Mouse (Mus musculus) brain, embryonic 18.5 days (tissue): ENCODE measurements around the gene Ick.

ENCODE experiments used
- DNase-seq: peaks from one replicate; pipeline ENCODE4 v3.0.0-alpha.2; 2012; ENCODE audit warnings: low read depth, low spot score

The Ick gene

DNA sequence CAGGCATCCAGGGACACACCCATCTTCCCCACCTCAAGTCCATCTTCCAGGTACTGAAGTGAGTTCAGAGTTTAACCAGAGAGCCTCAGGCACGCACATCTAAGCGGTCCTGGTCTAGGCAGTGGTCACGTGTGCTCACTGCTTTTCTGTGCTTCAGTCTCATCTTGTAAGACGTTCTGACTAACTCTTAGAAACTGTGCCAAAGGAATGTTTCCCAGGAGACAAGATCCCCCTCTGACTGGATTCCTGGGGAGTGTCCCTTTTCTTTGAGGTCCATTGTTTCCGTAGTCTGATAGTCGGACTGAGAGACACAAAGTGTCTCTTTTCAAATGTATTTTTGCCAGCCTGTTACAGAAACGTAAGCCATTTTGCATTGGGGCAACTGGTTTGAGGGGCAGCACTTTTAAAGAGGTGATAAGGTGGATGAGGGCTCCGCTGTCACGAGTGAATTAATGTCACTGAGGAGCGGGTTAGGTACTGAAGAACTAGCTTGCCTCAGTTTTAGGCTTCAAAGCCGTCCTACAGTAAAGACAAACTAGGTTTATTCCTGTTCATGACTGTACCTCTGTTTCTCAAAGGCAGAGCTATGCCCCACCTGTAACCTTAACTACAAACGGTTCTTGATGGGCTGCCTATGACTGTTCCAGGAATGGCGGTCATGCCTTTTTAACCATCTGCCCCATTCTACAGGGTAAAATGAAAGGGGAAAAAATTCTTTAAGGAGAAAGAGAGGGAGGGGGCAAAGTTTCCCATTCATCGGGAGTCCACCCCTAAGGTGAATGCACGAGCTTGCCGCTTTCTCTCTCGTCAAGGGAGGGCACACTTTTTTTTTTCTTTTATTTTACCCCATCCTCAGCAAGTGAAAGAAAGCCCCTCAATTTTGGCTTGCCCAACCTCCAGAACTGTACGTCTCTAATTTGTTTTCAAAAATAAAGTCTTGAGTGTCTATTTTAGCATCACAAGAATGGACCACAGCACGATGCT, 82.0 kb downstream of the Ick start:
- no peak for DNase-seq

DNA sequence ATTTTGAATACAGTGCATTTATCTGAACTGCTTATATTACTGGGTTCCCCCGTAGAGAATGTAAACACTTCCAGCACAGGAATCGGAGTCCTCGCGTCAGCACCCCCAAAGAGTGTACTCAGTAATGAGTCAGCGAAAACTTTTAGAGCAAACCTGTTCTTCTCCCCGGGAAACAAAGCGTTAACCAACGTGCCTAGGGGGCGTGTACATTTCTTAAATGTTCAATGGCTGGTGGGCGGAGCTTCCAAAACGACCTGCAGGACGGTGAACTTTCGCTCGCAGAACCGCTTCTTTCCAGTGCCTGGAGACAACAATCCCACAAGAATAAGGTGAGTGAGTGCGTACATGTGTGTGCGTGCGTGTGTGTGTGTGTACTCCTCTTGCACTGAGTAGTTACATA, 82.7 kb downstream of the Ick start:
- DNase-seq: peak; percentile 14

DNA sequence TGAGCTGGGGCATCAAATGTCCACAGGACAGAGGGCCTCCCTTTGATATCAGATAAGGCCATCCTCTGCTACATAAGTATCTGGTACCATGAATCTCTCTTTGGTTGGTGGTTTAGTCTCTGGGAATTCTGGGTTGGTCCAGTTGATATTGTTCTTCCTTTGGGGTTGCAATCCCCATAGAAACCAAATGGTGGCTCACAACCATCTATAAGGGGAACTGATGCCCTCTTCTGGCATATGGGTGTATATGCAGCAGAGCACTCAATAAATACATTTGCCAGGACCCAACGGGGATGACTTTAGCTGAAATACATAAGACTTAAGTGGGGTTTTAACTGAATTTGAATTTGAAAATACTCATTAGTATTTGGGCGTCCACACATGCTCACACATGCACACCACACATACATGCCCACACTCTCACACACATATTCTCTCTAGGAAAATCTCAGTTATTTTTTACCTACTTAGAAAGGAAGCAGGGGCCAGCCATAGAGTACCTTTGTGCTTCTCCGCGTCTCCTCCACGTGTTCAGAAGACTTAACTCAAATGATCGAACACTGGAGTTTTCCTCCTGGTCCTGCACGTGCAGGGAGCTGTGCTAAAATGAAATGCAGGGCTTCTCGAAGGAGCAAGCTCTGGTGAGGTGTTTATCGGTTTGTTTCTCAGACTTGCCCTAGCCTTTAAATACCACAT, 85.1 kb downstream of the Ick start:
- no peak for DNase-seq

DNA sequence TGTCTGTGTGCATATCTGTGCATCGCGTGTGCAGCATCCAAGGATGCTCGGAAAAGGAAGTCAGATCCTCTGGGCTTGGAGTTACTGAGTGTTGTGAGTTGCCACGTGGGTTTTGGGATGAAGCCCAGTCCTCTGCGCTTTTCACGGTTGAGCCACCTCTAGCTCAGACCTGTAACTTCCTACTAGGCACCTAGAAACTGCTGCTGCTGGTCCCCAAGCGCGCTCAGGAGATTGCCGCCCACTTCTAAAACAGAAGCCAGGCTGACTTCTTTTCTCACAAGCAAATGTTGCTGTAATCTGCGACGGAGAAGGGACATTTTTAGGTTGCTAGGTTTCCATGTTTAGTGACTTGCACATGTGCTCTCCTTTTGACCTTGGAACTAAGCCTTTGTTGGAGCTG, 86.0 kb downstream of the Ick start:
- DNase-seq: no peak

DNA sequence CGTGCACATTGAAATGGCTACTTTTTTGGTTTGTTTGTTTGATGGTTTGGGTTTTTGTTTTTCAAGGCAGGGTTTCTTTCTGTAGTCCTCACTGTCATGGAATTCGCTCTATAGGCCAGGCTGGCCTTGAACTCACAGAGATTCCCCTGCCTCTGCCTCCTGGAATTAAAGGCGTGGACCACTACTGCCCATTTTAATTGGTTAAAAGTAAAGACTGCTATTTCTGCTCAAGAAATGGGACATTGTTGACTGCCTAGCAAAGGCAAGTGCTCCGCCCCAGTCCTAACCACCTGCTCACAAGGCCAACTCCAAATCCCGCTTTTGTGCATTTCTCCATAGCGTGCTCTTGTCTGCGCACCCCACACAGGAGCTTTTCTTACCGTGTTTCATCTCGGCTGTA, 88.8 kb downstream of the Ick start:
- no peak for DNase-seq

DNA sequence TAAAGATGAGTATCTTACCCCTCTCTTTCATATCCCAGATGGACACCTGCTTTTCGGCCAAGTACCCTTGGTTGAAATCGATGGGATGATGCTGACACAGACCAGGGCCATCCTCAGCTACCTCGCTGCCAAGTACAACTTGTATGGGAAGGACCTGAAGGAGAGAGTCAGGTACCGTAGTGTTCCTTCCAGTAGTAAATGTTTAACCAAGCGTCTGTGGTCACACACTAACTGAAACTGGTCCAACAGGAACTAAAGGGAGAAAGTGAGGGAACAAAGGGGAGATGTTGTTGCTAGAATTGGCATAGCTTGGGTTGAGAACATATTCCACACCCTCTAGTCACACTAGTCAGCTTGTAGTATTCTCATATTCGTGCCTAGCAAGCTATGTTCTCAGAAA, 95.2 kb downstream of the Ick start:
- DNase-seq: no peak

DNA sequence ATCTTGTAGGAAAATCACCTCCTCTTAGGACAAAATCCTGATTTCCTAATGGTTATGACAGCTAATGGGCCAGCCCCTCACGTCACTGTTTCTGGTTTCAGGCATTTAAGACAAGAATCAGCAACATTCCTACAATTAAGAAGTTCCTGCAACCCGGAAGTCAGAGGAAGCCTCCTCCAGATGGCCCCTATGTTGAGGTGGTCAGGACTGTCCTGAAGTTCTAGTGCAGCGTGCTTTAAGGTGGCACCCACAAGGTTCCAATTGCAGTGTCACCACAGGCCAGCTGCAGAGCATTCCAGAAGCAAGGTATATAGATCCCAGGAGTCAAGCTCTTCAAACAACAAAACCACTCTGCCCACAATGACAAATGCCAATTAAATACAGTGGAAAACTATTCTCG, 100.0 kb downstream of the Ick start:
- DNase-seq: no peak

DNA sequence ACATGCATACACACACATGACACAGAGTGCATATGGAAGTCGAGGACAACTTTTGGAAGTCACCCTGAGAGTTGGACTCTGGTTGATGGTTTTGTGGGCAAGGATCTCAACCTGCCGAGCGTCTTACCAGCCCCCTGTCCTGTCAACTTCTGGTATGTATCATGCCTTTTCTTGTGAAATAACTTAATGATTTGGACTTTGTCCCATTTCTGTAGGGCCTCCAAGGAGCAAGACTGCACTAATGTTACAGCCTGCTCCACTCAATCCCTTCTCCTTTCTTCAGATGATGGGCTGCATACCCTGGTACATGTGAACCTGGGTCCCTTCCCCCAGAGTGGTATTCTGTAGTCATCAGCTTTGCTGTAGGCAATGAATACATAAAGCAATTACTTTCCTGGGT, 101.1 kb downstream of the Ick start:
- no peak for DNase-seq

DNA sequence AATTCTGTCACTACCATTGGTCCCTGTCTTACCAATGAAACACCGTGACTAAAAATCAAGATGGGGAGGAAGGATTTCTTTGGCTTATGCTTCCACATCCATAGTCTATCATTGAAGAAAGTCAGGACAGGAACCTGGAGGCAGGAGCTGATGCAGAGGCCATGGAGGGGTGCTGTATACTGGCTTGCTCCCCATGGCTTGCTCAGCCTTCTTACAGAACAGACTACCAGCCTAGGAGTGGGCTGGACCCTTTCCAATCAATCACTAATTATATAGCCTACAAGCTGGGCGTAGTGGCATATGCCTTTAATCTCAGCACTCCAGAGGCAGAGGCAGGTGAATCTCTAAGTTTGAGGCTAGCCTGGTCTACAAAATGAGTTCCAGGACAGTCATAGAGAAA, 101.8 kb downstream of the Ick start:
- DNase-seq: no peak

DNA sequence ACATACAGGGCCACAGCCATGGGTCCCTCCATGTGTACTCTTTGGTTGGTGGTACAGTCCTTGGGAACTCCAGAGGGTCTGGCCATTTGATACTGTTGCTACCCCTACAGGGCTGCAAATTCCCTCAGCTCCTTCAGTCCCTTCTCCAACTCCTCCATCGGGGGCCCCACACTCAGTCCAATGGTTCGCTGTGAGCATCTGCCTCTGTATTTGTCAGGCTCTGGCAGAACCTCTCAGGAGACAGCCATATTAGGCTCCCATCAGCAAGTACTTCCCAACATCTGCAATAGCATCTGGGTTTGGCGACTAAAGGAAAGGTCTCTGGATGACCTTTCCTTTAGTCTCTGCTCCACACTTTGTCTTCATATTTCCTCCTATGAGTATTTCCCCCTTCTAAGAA, 102.5 kb downstream of the Ick start:
- no peak for DNase-seq

DNA sequence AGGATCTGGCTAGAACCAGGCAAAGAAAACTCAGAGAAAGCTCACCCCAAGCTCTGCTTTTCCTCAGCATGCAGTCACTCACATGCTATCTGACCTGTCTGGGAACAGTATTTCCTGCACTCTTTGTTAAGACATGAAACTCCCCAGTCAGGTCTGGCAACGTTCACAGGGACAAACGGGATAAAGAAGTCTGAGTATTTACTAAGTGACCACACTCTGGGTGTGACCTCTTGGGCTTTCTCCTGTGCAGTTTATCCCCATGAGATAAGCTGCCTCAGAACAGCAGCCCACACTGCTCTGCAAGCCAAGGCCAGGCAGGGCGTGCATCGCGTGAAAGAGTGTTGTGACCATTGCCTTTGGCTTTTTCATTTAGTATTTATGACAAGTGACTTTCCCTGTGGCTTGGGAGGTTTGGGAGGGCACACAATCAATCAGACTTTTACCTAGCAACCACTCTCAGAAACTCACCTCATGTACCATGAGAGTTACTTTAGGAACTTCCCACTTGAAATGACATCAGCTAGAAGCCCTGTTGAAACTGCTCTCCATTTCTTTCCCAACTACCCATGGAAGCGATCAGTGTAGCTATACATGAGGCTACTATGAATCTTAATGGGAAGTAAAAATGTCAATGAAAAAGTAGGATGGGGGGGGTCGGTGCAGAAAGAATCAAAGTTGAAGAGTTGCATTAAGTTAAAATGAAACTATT, 103.5 kb downstream of the Ick start:
- no peak for DNase-seq

DNA sequence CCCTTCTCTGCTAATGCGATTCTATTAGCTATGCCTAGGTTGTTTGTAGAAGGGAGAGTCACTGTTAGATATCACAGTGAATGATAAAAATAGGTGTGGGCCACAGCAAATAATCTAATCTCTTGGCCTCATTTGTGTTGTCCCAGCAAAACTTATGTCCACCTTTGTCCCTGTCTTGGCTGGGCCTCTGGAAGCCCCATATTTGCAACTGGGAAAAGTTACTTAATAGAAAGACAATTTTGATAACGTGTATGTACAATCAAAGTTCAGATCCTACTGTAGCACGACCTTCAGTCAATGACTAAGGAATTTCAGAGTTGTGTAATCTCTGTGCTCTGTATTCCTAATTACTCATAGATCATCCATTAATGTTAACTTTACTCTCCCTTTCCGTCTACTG, 108.1 kb downstream of the Ick start:
- no peak for DNase-seq
